Mouse (Mus musculus) kidney, adult 2 months (tissue): ENCODE measurements around the gene Ubl3. TPM values are rescaled to one million over a fixed set of nuclear protein-coding genes. Genes with fewer than 3 reads are reported as not detected.

Experiments
- DNase-seq: peaks from one replicate; pipeline ENCODE4 v3.0.0; 2021
- H3K27ac ChIP-seq: fragments of 200-500 bp; 2 replicates; pipeline ENCODE4 v1.5.1; 2012; ENCODE audit warnings: low read depth, low read length, control low read depth, inconsistent platforms; ENCODE audit not compliant: insufficient read depth
- H3K27me3 ChIP-seq: fragments of 200-500 bp; replicated peaks from 2 replicates; pipeline ENCODE4 v1.6.1; 2012; ENCODE audit warnings: mild to moderate bottlenecking, moderate library complexity, low read length, inconsistent platforms; ENCODE audit not compliant: control insufficient read depth, insufficient read depth
- H3K36me3 ChIP-seq: fragments of 200-500 bp; 2 replicates; pipeline ENCODE4 v1.6.1; 2012; ENCODE audit warnings: mild to moderate bottlenecking, moderate library complexity, low read length, inconsistent platforms; ENCODE audit not compliant: control insufficient read depth, insufficient read depth
- H3K4me1 ChIP-seq: fragments of 200-500 bp; 2 replicates; pipeline ENCODE4 v1.6.1; 2011; ENCODE audit warnings: low read length; ENCODE audit not compliant: control insufficient read depth, insufficient read depth
- H3K4me3 ChIP-seq: fragments of 200-500 bp; 2 replicates; pipeline ENCODE4 v1.5.1; 2011; ENCODE audit warnings: mild to moderate bottlenecking, low read depth, low read length, control low read depth; ENCODE audit not compliant: insufficient read depth
- CTCF ChIP-seq: fragments of 200-500 bp; conservative IDR thresholded peaks from 2 replicates; pipeline ENCODE4 v1.5.1; 2011; ENCODE audit warnings: low read depth, mild to moderate bottlenecking, control low read depth, low read length, moderate library complexity, mixed read lengths; ENCODE audit not compliant: insufficient read depth, insufficient read length
- POLR2A ChIP-seq: fragments of 200-500 bp; IDR thresholded peaks from one replicate; pipeline ENCODE4 v1.6.1; 2011; ENCODE audit warnings: low read depth, low read length, control low read depth
- WGBS: fragments of 180-500 bp; shearing (Covaris S2); methylation state at CpG from one replicate; pipeline ENCODE4 v1.1.7; 2018; 5-methylcytosine and 5-hydroxymethylcytosine counted together
- polyA plus RNA-seq: library from polyadenylated mRNA; depleted of rRNA; stranded (reverse); fragments of >200 nt; gene quantifications from 2 replicates; pipeline ENCODE4 v1.2.3, GENCODE M21; 2012

Gene Ubl3
- polyA plus RNA-seq, 1 experiment: 71.3 TPM

GRCm38 (mm10) chr5:148591448-148591862, 38.9 kb upstream of the Ubl3 start:
- TF ChIP-seq POLR2A (no peak), CTCF (no peak)
- Histone ChIP-seq H3K27ac (no peak overlapping the region), H3K27me3 (no peaks in the 10 kb centered on the region), H3K36me3 (no peaks in the 10 kb centered on the region), H3K4me3 (no peak overlapping the region), H3K4me1 (no peaks in the 10 kb centered on the region)
- WGBS: 57% methylated on average over 7 of the region's 7 CpGs
- DNase-seq: no peak

- H3K27ac ChIP-seq: no peak overlapping the region
- DNase-seq: no peak
- no peaks in the 10 kb centered on the region for H3K36me3 ChIP-seq
- no peaks in the 10 kb centered on the region for H3K4me1 ChIP-seq
- no peak overlapping the region for H3K4me3 ChIP-seq
- no peaks in the 10 kb centered on the region for H3K27me3 ChIP-seq
- TF ChIP-seq CTCF (no peak), POLR2A (no peak)
- WGBS: 75% methylated on average over 20 of the region's 20 CpGs
These were observed 38.2 kb upstream of the Ubl3 start for GRCm38 (mm10) chr5:148590603-148591447.

GRCm38 (mm10) chr5:148588987-148589386, 36.4 kb upstream of the Ubl3 start:
- no peaks in the 10 kb centered on the region for H3K27me3 ChIP-seq
- no peak overlapping the region for H3K27ac ChIP-seq
- WGBS: 88% methylated on average over 3 of the region's 3 CpGs
- TF ChIP-seq POLR2A (no peak), CTCF (no peak)
- H3K36me3 ChIP-seq: no peaks in the 10 kb centered on the region
- H3K4me1 ChIP-seq: no peaks in the 10 kb centered on the region
- DNase-seq: no peak
- H3K4me3 ChIP-seq: no peak overlapping the region

GRCm38 (mm10) chr5:148588142-148588650, 35.6 kb upstream of the Ubl3 start:
- Histone ChIP-seq H3K36me3 (no peaks in the 10 kb centered on the region), H3K27ac (no peak overlapping the region), H3K4me1 (no peaks in the 10 kb centered on the region), H3K27me3 (no peaks in the 10 kb centered on the region), H3K4me3 (no peak overlapping the region)
- DNase-seq: no peak
- no peak for TF ChIP-seq CTCF
- no peak for TF ChIP-seq POLR2A
- 77% methylated on average over 6 of the region's 6 CpGs for WGBS

- TF ChIP-seq POLR2A: no peak
- no peak for TF ChIP-seq CTCF
- DNase-seq: no peak
- 92% methylated on average over 13 of the region's 13 CpGs for WGBS
- no peaks in the 10 kb centered on the region for H3K27me3 ChIP-seq
- H3K36me3 ChIP-seq: no peaks in the 10 kb centered on the region
- H3K4me3 ChIP-seq: no peak overlapping the region
- no peak overlapping the region for H3K27ac ChIP-seq
- no peaks in the 10 kb centered on the region for H3K4me1 ChIP-seq
These were observed 27.9 kb upstream of the Ubl3 start for GRCm38 (mm10) chr5:148580388-148580985.

- Histone ChIP-seq H3K27ac (no peak overlapping the region), H3K4me1 (no peaks in the 10 kb centered on the region), H3K27me3 (no peaks in the 10 kb centered on the region), H3K36me3 (no peaks in the 10 kb centered on the region), H3K4me3 (no peak overlapping the region)
- WGBS: 94% methylated on average over 2 of the region's 2 CpGs
- DNase-seq: no peak
- 0 out of 2 replicates have a peak, but pooled peaks have one; percentile 3 for TF ChIP-seq CTCF
- TF ChIP-seq POLR2A: no peak
These were observed 26.6 kb upstream of the Ubl3 start for GRCm38 (mm10) chr5:148579156-148579555.

- DNase-seq: no peak
- no peak overlapping the region for H3K27ac ChIP-seq
- H3K27me3 ChIP-seq: no peaks in the 10 kb centered on the region
- H3K4me1 ChIP-seq: no peaks in the 10 kb centered on the region
- 29% methylated on average over 8 of the region's 8 CpGs for WGBS
- H3K4me3 ChIP-seq: no peak overlapping the region
- TF ChIP-seq POLR2A (no peak), CTCF (no peak)
- no peaks in the 10 kb centered on the region for H3K36me3 ChIP-seq
These were observed 25.8 kb upstream of the Ubl3 start for GRCm38 (mm10) chr5:148578353-148578752.
